Mouse (Mus musculus) thymus, adult 18-20 months (tissue): ENCODE results near the gene Bag5.

Experiments
- DNase-seq, 2 experiments: peaks; one replicate each; pipeline ENCODE4 v3.0.0; 2022; ENCODE audit warnings: mixed read lengths in 2 of 2

The Bag5 gene

DNA sequence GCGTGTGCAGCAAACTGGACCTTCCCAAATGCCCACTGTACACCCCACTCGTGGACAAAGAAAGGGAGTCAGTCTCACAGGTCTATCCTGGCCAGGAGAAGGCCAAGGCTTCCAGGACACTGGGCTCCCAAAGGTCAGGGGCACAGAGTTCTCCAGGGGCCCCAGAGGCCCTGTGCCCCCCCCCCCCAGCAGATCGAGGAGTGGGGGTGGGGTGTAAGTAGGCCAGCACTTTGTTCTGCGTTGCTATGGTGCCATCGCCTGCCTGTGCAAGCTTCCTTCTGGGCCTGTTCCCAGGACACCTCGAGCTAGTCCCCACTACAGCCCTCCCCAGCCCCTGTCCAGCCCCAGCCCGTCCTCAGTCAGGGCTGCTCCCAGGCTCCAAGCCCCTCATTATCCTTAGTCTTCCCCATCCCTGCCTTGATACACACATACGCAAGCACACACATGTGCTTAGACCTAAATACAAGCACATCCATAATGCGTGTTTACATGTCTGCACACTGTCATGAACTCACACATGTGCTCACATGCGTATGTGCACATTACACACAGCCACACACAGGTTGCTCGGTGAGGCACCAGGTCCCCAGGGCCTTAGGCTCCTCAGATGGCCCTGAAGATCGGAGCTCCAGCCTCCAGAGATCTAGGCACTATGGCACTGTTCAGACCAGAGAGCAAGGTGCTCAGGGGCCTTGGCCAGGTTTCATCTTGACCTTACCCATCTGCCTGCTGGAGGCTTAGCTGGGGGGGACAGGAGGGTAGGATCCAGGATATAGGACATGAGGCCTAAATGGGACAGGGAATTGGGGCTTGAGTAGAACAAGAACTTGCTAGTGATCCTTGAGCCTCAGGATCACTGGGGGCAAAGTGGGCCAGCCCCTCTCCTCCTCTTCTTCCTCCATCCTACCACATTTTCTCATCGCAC, 17.9 kb downstream of the Bag5 start:
- DNase-seq = no peak

DNA sequence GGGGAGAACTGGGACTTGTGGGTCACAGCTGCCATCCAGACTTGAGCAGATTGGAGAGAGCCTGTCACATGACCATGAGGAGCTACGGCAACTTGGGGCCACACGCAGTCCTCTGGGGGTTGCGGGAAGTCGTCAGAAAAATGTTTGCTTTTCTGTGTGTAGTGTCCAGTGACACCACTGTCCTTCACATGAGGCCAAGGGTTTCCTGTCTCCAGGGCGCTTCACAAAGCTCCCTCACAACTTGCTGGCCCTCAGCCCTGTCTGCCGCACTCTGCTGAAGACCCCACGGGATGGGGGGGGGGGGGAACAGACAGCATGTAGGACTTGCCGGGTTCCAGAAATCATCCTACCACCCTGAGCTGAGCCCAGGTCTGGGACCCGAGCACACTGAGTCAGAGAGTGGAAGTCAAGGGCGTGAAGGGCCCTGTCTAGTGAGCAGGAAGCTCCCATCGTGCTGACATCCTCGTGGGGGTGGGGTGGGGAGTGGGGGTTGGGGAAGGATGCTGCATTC, 18.7 kb downstream of the Bag5 start:
- no peak for DNase-seq

DNA sequence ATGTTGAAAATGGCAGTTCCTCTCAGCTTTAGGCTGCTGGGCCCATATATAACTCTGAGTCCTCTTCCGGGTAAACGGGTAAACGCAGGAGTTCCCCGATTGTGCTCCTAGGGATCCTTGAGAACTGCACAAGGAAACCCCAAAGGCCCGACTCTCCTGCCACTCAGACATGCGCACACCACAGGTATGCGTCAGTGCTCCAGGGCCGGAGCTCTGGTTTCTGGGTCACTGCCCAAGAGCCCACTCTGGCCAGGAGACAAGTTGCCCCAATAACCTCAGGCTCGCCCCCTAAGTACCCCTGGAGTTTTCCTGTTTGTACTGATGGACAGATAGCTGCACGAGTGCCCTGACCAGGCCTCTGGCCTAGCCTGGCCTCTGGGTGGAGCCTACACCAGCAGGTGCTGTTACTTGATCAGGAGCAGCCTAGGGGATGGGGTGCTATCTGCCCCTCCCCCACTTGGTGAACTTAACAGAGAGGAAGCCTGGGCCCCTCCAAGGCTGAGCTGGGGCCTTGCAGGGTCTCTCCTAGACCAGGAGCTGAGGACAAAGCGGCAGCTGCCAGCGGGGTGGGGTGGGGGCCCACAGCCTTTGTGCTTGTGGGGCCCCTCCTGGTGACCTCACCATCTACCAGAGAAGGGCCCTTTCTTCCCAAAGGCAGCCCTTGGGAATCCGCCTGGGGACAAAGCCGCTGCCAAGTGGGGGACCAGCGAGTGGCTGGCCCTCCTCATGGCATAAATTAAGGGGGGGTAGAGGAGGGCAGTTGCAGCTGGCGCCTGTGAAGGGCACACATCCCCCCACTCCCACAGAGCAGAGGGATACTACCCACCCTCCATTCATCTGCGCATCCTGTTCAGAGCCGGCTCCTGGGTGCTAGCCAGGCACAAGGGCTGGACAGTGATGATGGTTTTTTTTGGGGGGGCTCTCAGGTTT, 19.5 kb downstream of the Bag5 start:
- DNase-seq = no peak

DNA sequence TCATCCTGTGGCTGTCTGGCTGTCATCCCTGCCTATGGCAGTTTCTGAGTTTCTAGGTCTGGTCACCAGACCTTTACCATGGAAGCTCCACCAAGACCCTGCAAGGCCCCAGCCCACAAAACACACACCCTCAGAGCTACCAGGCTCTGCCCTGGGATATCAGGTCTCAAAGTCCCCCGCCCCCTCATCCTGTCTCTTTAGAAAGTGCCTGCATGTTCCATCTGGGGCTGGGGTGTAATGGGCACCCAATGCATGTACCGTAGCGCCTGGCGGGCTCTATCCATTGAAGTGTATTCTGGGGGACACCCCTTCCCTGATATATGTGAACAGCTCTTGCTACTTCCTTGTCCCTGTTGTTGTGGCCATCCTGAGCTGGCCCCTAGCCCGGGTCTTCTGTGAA, 20.2 kb downstream of the Bag5 start:
- DNase-seq = no peak

DNA sequence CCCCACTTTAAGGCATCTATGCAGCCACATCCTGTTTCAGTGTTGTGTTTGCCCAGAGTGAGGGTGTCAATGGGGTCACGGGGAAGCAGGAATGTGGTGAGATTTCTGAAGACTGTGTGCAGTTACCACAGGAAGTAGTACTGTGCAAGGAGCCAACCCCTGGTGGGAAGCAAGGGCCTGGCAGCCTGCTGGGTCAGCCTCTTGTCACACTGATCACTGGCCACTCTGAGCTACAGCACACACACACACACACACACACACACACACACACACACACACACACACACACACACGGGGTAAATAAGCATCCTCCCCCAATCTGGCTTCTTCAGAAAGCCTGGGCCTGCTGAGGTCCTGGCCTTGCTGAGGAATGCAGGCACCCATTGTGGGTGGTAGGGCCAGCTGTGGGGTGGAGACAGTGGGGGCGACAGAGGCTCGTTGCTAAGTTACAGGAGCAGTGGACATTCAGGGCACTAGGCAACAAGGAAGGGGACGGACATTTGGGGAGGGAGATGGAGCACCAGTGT, 21.6 kb downstream of the Bag5 start:
- DNase-seq = peak in 1 of 2 experiments; percentile 59

DNA sequence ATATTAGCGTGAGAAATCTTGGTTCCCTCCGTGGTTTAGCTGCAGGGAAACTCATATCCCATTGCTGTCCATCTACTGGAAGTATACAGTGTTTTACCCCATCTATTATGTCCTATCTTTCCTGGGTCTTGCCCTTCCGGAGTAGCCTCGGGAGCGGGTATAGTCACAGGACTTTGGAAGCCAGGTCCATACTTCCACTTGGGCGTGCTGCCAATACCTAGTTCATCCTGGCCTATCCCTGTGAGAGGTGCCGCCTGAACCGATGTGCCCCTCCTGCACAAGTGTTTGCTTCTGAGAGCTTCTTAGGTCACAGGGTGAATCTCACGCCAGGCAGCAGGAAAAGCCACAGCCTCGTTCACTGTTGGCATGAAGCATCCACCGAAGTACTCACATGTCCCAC, 23.6 kb downstream of the Bag5 start:
- no peak for DNase-seq

DNA sequence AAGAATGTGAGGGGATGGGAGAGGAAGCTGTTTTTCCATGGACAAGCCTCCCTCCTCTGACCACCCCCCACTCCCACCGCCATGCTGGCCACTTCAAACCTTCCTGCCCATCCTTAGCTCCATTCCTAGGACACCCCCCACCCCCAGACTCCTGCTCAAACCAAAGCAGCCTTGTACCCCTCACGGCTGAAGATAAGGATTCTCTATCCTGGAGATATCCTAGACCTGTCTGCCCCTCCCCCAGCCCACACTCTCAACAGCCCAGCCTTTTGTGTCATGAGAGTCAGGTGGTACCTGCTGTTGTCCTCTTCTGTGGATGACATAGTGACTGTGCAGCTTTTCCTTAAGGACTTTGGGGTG, 25.0 kb downstream of the Bag5 start:
- DNase-seq = no peak

DNA sequence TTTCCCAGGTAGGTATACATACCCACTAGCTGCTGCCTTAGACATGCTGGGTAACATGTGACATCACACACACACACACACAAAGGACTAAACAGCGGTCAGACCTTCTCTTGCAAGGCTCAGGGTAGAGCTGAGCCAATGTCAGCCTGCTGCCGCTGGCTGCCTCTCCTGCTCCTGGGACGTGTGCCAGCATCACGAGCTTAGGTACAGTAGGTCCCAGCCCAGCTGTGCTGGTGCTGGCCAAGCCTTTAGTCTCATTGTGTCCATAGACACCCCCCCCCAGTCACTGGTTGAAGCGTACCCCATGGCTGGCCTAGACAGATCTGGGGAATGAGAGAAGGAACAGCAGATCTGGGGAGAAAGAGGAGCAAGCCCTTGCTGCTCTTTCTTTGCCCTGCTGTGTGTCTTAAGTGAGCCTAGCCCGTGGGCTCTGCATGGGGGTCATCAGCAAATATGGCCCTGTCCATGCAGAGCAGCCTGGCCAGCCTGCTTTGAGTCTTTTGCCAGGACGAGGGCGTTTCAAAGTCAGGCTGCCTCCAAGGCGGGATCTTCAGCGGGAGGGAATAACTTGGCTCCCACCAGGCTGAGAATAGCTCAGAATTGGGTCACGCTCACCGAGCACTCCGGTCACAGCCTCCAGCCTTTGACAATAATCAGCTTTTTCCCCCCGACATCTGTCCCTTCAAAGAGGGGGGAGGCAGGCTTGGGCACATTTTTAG, 25.5 kb downstream of the Bag5 start:
- no peak for DNase-seq

DNA sequence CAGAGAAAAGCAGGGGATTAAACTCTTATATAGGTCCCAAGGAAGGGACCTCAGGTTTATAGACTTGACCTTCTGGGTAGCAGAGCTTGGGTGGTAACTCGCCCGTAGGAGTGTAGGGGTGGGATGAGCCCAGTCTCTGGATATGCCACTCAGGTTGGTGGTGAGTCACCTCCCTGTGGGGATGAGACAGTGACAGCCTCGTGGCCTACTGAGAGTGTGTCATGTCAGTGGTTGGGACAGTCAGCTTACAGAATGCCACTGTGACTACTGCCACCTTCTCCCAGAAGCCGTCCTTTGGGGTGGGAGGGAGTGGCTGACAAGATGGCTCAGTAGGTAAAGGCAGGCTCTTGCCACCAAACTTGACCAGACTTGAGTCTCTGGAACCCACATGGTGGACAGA, 26.7 kb downstream of the Bag5 start:
- DNase-seq = no peak

DNA sequence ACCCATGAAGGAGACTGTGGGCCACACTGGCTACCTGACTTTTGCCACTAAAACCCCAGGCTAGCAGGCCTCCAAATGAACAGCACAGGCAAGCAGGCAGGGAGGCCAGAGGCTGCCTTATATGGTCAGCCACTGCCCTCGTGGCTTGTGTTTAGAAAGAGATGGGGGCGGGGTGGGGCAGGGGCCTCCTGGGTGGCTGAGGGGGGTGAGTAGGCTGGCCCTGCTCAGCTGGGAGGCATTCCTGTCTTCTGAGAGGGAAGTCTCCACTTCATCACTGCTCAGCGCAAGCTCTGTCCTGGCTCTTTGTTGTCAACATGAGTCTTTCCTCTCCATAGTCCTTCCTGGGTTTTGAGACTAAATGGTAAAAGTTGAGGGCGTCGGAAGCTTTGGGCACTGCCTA, 30.3 kb downstream of the Bag5 start:
- no peak for DNase-seq

DNA sequence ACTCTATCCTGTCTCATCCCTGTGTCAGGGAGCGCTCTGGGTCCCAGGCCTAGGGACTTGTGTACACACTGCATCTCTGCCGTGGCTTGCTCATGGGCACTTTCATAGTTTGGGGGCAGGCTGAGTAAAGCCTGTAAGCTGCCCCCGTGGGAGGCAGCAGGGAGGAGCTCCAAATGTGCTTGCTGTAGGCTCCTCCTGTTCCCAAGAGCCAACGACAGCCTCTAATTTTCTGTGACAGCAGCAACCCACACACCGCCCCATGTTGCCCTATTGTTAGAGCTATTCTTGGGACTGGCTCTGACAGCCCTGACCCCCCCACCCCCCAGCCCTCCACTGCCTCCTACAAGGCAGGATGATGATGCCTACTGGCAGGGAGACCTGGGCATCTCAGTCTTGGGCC, 31.1 kb downstream of the Bag5 start:
- DNase-seq = no peak

DNA sequence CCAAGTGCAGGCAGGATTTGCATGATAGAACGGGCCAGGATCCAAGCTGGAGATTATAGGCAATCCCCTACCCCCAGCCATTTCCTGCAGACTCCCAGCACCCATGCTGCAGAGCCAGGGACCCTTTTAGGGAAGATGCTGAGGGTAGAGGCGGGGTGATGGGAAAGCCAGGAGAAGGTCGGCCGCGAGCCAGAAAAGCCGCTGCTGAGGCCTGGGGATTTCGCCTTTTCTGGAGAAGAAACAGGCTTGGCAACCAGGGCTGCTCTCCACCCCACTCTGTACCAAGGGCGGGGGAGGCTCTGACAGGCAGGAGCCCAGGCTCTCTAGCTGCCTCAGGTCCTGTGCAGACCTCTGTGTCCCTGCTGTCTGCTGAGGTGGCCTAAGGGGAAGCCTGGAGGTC, 31.8 kb downstream of the Bag5 start:
- DNase-seq = no peak

DNA sequence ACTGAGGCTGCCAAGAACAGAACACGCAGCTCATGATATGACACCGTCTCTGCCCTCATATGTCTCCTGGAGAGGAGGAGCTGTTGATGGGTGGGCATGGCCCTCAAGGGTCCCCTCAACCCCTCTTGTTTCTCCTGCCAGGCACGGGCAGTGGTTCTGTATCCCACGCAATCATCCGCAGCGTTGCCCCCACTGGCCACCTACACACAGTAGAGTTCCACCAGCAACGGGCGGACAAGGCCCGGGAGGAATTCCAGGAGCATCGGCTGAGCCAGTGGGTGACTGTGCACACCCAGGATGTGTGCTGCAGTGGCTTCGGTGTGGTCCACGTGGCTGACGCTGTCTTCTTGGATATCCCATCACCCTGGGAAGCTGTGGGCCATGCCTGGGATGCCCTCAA, 32.4 kb downstream of the Bag5 start:
- DNase-seq = no peak

DNA sequence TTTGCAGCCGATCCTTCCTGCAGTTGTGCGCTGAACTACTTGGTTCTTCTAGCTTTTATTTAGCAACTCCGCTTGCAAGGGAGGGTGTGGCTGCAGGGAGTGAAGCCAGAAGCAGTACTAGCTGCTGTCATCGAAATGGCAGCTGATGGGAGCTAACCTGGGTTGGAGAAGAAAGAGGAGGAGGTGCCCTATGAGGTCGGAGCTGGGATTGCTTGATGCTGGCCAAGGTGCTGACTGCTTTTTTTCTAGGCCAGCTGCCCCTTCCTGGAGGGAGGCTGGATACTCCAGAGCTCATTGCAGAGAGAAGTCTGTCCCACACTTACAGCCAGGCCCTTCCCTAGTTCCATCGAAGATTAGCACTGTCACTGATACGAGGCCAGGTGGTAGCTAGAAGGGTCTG, 34.1 kb downstream of the Bag5 start:
- DNase-seq = no peak

DNA sequence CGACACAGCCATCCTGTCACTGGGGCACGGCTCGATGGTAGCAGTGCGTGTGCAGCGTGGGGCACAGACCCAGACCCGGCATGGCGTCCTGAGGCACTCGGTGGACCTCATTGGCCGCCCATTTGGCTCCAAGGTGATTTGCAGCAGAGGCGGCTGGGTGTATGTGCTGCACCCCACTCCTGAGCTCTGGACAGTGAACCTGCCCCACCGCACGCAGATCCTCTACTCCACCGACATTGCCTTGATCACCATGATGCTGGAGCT, 34.5 kb downstream of the Bag5 start:
- DNase-seq = no peak

DNA sequence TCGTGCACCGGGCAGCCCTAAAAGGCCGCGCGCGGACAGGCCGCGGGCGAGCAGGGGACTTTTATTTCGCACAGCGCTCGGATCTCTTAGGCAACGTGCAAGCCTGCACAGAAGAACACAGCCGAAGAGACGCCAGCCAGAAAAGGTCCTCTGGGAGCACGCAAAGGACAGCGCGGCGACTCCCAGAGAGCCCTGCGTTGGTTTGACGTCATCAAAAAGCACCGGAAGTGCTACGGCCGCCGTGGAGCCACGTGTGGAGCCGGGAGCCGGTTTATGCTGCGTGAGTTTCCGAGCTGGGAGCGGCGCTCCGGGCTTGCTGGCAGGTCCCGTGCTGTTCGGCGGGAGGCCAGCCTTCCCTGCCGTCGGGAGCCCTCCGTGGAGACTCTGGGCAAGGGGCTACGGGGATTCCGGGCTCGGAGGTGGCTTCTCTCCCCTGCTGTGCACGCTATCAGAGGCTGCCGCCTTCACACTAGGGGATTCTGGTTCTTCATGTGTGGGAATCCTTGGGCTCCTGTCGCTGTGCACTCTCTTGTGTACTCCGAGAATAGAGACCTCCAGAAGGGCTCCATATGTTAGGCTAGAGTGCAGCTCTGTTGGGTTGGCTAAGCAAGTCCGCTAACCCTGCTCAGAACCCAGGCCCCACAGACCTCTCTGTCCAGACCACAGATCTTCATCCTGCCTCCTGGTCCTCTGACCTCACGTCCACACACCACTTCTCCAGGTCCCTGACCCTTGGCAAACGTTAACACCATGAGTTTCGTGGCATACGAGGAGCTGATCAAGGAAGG, 35.0 kb downstream of the Bag5 start, which contains the start of gene Trmt61a:
Trmt61a (plus strand) TSS at position 224 of the 788 bp plus-strand sequence.
- DNase-seq = peak; percentile 68 to 73

DNA sequence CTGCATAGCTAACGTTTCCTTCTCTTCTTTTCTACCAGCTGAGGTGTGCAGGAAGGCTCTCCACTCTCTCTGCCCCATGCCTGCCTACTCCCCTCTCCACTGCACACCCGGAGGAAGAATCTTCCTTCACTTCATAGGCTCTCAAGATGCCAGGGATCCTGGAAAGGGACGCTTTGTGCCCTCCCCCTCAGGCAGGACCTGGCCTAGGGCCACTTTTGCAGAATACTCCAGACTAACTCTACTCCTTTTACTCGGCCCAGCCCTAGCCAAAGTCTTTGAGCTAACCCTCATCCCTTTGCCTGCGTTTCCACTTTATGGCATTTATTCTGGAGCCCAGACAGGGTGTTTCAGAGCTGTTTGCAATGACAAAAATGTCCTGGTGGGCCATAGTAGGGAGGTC, 35.6 kb downstream of the Bag5 start:
- no peak for DNase-seq

DNA sequence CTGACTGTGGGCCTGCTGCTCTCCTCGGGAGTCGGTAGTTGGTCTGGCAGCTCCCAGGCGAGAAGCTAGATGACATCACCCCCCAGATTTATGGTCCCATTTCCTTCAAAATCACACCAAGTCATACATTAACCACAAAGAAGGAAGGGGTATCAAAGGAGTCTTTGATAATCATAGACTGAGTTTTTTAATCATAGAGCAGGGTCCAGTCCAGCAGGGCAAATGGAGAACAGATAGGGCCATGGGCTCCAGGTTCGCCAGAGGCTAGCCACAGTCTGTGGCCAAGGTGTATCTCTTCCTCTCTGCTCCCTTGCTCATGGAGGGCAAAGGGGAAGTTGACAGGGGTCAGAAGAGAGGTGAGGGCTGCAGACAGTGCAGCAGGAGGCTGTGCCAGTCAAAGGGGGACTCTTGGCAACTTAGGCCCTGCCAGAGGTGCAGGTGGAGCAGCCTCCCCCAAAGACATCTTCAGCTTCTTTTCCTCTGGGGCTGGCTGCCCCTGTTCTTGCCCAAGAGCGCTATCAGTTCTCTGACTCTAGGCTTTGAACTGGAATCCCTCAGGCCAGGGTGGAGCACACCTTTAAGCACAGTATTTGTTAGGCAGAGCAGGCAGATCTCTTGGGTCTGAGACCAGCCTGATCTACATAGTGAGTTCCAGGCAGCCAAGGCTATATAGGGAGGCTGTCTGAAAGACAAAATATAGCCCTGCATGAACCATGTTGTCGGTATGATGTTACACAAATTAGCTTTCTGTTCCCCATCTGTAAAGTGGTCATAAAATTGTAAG, 37.1 kb downstream of the Bag5 start:
- no peak for DNase-seq

DNA sequence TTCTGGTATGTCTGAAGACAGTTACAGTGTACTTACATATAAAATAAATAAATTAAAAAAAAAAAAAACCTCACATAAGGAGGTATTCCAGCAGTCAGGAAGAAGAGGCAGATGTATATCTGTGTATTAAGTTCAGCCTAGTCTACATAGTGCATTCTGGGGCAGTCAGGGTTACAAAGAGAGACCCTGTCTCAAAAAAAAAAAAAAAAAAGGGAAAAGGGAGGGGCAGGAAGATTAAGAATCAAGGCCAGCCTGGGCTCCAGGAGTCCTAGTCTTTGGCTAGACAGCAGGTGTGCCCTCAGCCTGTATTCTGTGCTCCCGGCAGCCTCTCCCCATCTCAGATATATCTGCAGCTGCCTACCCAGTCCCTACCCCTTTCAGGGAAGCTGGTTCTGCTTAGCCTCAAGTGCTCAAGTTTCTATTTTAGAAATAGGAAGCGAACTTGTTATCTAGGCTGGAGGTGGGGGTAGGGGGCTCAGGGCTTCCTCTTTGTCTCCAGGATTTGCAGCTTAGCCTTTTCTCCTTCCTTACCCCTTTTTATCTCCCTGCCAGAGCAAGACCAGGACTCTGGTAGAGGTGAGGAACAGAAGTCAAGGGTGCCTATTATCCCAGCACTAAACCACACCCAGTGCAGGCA, 38.1 kb downstream of the Bag5 start:
- no peak for DNase-seq

DNA sequence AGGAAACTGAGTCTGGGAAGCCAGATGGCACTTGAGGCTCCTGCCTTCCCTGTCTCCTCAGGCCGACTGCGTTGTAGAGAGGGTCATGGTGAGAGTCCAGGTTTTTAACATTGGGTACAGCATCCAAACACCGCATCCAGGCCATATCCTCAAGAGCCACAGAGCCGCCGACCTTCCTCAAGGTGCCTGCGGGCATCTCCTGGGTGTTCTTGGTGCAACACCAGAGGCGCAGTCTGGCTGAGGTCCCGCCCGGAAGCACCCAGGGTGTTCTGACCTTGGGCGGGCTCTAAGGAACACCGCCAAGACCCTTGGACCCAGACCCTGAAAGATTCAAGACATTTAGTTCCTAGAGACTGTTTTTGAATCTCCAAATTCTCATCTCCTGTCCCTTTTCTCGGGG, 40.5 kb downstream of the Bag5 start:
- no peak for DNase-seq

DNA sequence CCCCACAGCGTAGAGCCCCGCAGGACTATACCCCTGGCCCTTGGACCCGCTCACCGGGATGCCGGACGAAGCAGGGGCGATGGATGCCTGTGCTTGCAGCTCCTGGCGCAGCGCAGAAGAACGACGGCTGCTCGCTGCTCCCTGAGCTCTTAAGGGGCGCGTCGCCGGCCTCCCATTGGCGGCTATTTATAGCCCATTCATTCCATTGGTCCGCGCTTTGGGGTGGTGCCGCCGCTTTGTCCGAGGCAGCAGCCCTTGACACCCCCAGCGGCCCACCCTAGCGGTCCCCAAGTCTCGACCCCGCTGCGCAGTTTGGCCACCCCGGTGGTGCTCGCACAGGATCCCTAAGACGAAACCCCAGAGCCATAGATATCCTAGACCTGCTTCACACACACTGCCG, 40.9 kb downstream of the Bag5 start, which contains the start of gene Ckb:
Ckb (minus strand) TSS at position 163 of the 400 bp plus-strand sequence.
- DNase-seq = peak in 1 of 2 experiments; percentile 21
